Mouse (Mus musculus) R1 (cell line): ENCODE measurements around the gene Vsig1.

ENCODE experiments used
- DNase-seq: peaks from one replicate; pipeline ENCODE4 v3.0.0-alpha.2; 2018; ENCODE audit warnings: low read depth, low spot score

Vsig1 gene

GRCm38 (mm10) chrX:140907360-140907759 is at the start of gene Vsig1:
Gene Vsig1 (plus strand): TSS chrX:140907608.
- DNase-seq, result no peak

- DNase-seq, result no peak
Observed at GRCm38 (mm10) chrX:140862760-140863159, 44.6 kb upstream of the Vsig1 start.

- DNase-seq, result no peak
Observed at GRCm38 (mm10) chrX:140863431-140863830, 44.0 kb upstream of the Vsig1 start.

- DNase-seq, result no peak
Observed at GRCm38 (mm10) chrX:140887193-140887592, 20.2 kb upstream of the Vsig1 start.

- no peak for DNase-seq
Observed at GRCm38 (mm10) chrX:140891796-140892195, 15.6 kb upstream of the Vsig1 start.

GRCm38 (mm10) chrX:140903487-140903886 is 3.9 kb upstream of the Vsig1 start:
- DNase-seq, result no peak

GRCm38 (mm10) chrX:140921321-140921720 is 13.9 kb downstream of the Vsig1 start:
- no peak for DNase-seq

GRCm38 (mm10) chrX:140932066-140932465 is 24.7 kb downstream of the Vsig1 start:
- no peak for DNase-seq

- no peak for DNase-seq
Observed at GRCm38 (mm10) chrX:140933263-140933662, 25.9 kb downstream of the Vsig1 start.

GRCm38 (mm10) chrX:140936271-140936670 is 28.9 kb downstream of the Vsig1 start:
- DNase-seq, result peak; percentile 65

- no peak for DNase-seq
Observed at GRCm38 (mm10) chrX:140953618-140954017, 46.2 kb downstream of the Vsig1 start.

- peak; percentile 97 for DNase-seq
Observed at GRCm38 (mm10) chrX:140956272-140956940, 49.0 kb downstream of the Vsig1 start, which contains the start of the genes Psmd10 and Atg4a. Gene Psmd10 (minus strand): TSS chrX:140956728. Gene Atg4a (plus strand): TSS chrX:140956907.

- DNase-seq, result no peak
Observed at GRCm38 (mm10) chrX:140956959-140957358, 49.6 kb downstream of the Vsig1 start.

- no peak for DNase-seq
Observed at GRCm38 (mm10) chrX:140978943-140979342, 71.5 kb downstream of the Vsig1 start.

GRCm38 (mm10) chrX:140979546-140979945 is 72.1 kb downstream of the Vsig1 start:
- no peak for DNase-seq

GRCm38 (mm10) chrX:140980163-140980562 is 72.8 kb downstream of the Vsig1 start:
- DNase-seq, result no peak

- DNase-seq, result no peak
Observed at GRCm38 (mm10) chrX:140983206-140983960, 76.0 kb downstream of the Vsig1 start.

- no peak for DNase-seq
Observed at GRCm38 (mm10) chrX:140984795-140985194, 77.4 kb downstream of the Vsig1 start.

- DNase-seq, result no peak
Observed at GRCm38 (mm10) chrX:140985256-140985655, 77.8 kb downstream of the Vsig1 start.
